Mouse (Mus musculus) c-Kit-negative CD71-positive TER-119-positive erythroid progenitor cells, embryonic 14.5 days (primary cell): ENCODE data around the gene Arl5a.

Source experiments
- DNase-seq: peaks from one replicate; pipeline ENCODE4 v3.0.0-alpha.2; 2013; ENCODE audit warnings: low read depth, low spot score

The Arl5a gene

DNA sequence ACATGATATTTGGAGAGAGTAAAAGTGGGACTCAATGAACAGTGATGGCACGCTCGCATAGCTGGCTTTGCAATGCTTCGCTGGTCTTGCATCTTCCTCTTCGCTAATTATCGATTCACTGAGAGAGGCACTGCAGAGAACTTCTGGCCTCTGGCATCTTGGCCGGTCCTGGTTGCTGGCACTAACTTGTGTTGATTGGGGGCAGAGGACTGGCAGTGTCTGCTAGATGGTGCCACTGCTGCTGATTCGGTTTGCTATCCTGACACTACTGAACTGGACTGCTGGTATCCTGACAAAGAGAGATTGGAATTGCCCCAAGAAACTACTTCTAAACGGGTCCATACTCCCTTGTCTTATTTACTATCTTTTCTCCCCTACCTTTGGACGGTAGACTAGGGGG lies 63.6 kb downstream of the Arl5a start:
- DNase-seq = no peak

DNA sequence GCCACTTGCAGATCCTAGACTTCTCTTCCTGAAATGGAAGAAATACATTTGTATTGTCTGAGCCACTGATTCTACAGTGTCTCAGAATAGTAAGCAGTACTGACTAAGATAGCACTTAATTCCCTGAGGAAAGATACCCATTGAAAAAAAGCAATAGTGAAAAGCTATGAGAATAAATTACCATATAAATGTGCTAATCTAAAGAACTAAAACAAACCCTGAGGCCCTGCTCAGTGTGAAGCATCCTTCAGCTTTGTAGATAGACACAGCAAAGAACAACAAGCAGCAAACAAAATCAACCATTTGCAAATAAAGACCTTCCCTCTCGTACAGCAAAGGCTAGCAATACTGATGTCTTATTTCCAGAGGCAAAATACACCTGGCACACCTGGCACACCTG lies 65.0 kb downstream of the Arl5a start:
- DNase-seq = no peak

- DNase-seq = no peak
Measured at GRCm38 (mm10) chr2:52358156-52358555, 66.5 kb downstream of the Arl5a start.

DNA sequence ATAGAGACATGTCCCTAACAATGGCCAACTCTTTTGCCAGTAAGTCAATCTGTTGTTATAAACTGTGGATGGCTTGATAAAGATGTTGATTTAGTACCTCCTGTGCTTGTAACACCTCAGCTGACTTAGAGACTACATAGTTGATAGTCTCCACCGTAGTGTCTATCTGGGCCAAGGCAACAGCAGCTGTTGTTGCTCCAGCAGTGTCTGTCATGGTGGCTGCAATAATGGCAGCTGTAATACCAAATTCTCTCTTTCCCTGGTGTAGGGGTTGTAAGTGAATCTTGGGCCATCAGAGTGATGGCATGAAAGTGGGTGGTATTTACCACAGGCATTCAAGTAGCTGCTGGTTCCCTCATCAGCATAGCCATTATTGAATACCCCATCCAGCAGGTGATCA lies 73.7 kb downstream of the Arl5a start:
- DNase-seq = no peak
